Mouse (Mus musculus): ENCODE measurements around the gene Rims1.

The Rims1 gene

DNA sequence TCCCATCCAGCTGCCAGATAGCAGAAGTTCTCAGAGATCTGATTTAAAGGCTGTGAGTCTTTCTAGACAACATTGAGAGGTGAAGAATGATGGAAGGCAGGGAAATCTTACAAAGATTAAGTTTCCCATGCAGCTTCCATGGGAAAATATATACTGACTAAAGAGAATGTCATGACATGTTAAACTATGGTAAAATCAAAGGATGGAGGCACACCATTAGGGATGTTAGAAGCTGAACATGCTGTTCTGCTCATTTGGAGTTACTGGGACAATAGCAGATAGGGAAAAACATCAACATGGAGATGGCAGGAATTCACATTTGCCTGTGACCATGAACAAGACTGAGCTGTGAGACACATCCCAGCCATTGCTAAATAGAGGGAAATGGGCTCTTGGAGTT, 552.9 kb downstream of the Rims1 start:
- DNase-seq (ENCODE audit: low spot score in 2 of 2) = no peak

- no peak for DNase-seq (ENCODE audit: low spot score in 2 of 2)
Measured at GRCm38 (mm10) chr1:22248898-22249386, 556.9 kb downstream of the Rims1 start.

DNA sequence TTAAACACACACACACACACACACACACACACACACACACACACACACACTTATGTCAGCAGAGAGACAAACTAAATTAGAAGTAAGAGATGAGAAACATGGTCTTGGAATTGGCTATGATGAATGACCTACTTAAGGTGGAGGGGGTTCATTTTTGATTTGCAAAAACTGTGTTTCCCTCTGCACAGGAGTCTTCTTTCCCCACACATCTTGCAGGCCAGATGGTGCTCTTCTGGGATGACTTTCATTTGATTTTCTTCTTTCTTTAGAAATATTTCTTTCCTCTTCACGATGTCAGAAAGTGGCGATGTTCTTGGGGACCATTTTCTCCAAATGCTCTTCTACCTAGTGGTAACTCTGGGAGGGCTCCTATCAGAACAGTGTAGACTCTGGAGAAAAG, 560.0 kb downstream of the Rims1 start:
- no peak for DNase-seq (ENCODE audit: low spot score in 2 of 2)
